Mouse (Mus musculus): ENCODE measurements around the gene Matk. TPM values are rescaled to one million over a fixed set of nuclear protein-coding genes. Genes with fewer than 3 reads are reported as not detected.

Matk gene
- polyA plus RNA-seq, 2 experiments, result 1.1 to 1.6 TPM

- H3K9ac ChIP-seq (replicated peaks), result no peak overlapping the region
- H3K9me3 ChIP-seq (ENCODE audit: control insufficient read depth, low read length), result no peaks in the 10 kb centered on the region
- DNase-seq (ENCODE audit: low read depth in 3 of 3, low spot score in 3 of 3) (no peak), ATAC-seq (ENCODE audit: insufficient read depth) (no peak)
- H3K27ac ChIP-seq, result no peak overlapping the region
- no peak overlapping the region for H3K4me3 ChIP-seq (ENCODE audit: insufficient read depth in 1 of 2, low read depth in 2 of 2, low read length in 2 of 2)
- WGBS (ENCODE audit: insufficient replicate concordance), result 60% methylated on average over 8 of the region's 8 CpGs
- H3K27me3 ChIP-seq (ENCODE audit: control insufficient read depth, insufficient read depth, low read length), result peaks cover 22% of the 10 kb centered on the region
- no peak for TF ChIP-seq CTCF (IDR thresholded peaks at IDR 0.05; ENCODE audit: low read depth)
- TF ChIP-seq EP300 (IDR thresholded peaks at IDR 0.05; ENCODE audit: low read depth), result no peak
- no peaks in the 10 kb centered on the region for H3K4me1 ChIP-seq (replicated peaks; ENCODE audit: control insufficient read depth in 2 of 2, insufficient read depth in 2 of 2, low read length in 1 of 2)
- no peak overlapping the region for H3K4me2 ChIP-seq (ENCODE audit: low read depth)
- no peaks in the 10 kb centered on the region for H3K36me3 ChIP-seq (replicated peaks; ENCODE audit: control insufficient read depth, insufficient read depth, low read depth)
These were observed 3.3 kb upstream of the Matk start for GRCm38 (mm10) chr10:81249442-81249841.

DNA sequence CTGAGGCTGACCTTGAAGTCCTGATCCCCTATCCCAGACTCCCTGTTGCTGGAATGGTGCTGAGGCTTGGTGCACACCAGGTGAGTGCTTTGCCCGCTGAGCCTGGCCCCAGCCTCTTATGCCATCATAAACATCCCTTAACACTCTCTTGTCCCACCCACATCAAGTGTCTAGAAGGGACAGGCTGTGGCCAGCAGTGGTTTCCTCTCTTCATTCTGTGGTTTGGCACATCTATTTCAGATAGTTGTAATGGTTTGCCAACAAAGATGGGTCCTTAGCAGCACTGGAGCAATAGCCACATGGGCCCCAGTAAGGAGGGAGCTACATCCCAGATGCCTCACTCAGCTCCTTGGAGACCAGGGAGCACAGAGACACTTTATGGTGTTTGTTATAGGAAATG lies 2.2 kb downstream of the Matk start:
- Histone ChIP-seq H3K4me3 (ENCODE audit: insufficient read depth in 1 of 2, low read depth in 2 of 2, low read length in 2 of 2) (no peak overlapping the region), H3K4me2 (ENCODE audit: low read depth) (no peak overlapping the region), H3K36me3 (replicated peaks; ENCODE audit: control insufficient read depth, insufficient read depth, low read depth) (no peaks in the 10 kb centered on the region), H3K27me3 (ENCODE audit: control insufficient read depth, insufficient read depth, low read length) (peaks cover 54% of the 10 kb centered on the region), H3K4me1 (replicated peaks; ENCODE audit: control insufficient read depth in 2 of 2, insufficient read depth in 2 of 2, low read length in 1 of 2) (no peaks in the 10 kb centered on the region), H3K27ac (no peak overlapping the region), H3K9me3 (ENCODE audit: control insufficient read depth, low read length) (no peaks in the 10 kb centered on the region), H3K9ac (replicated peaks) (no peak overlapping the region)
- no peak for ATAC-seq (ENCODE audit: insufficient read depth)
- WGBS (ENCODE audit: insufficient replicate concordance), result 7% methylated on average over 1 of the region's 1 CpGs
- DNase-seq (ENCODE audit: low read depth in 3 of 3, low spot score in 3 of 3), result no peak
- TF ChIP-seq CTCF (IDR thresholded peaks at IDR 0.05; ENCODE audit: low read depth), result no peak
- no peak for TF ChIP-seq EP300 (IDR thresholded peaks at IDR 0.05; ENCODE audit: low read depth)

GRCm38 (mm10) chr10:81257158-81258039 lies 4.7 kb downstream of the Matk start:
- 0 out of 2 replicates have a peak, but pooled peaks have one; percentile 3 for ATAC-seq (ENCODE audit: insufficient read depth)
- H3K4me2 ChIP-seq (ENCODE audit: low read depth), result peak overlapping the region; percentile 56
- H3K9ac ChIP-seq (replicated peaks), result no peak overlapping the region
- H3K4me1 ChIP-seq (replicated peaks; ENCODE audit: control insufficient read depth in 2 of 2, insufficient read depth in 2 of 2, low read length in 1 of 2), result no peaks in the 10 kb centered on the region
- peak overlapping the region; percentile 23 to 28; a peak in 3 of 4 replicates for H3K4me3 ChIP-seq (ENCODE audit: insufficient read depth in 1 of 2, low read depth in 2 of 2, low read length in 2 of 2)
- H3K9me3 ChIP-seq (ENCODE audit: control insufficient read depth, low read length), result no peaks in the 10 kb centered on the region
- H3K27me3 ChIP-seq (ENCODE audit: control insufficient read depth, insufficient read depth, low read length), result peaks cover 47% of the 10 kb centered on the region
- DNase-seq (ENCODE audit: low read depth in 3 of 3, low spot score in 3 of 3), result no peak
- no peaks in the 10 kb centered on the region for H3K36me3 ChIP-seq (replicated peaks; ENCODE audit: control insufficient read depth, insufficient read depth, low read depth)
- TF ChIP-seq CTCF (IDR thresholded peaks at IDR 0.05; ENCODE audit: low read depth) (no peak), EP300 (IDR thresholded peaks at IDR 0.05; ENCODE audit: low read depth) (no peak)
- H3K27ac ChIP-seq, result no peak overlapping the region
- WGBS (ENCODE audit: insufficient replicate concordance), result 1% methylated on average over 62 of the region's 62 CpGs

GRCm38 (mm10) chr10:81259225-81259884 lies 6.6 kb downstream of the Matk start:
- DNase-seq (ENCODE audit: low read depth in 3 of 3, low spot score in 3 of 3), result no peak
- H3K4me1 ChIP-seq (replicated peaks; ENCODE audit: control insufficient read depth in 2 of 2, insufficient read depth in 2 of 2, low read length in 1 of 2), result no peaks in the 10 kb centered on the region
- H3K4me3 ChIP-seq (ENCODE audit: insufficient read depth in 1 of 2, low read depth in 2 of 2, low read length in 2 of 2), result no peak overlapping the region
- H3K4me2 ChIP-seq (ENCODE audit: low read depth), result no peak overlapping the region
- H3K9ac ChIP-seq (replicated peaks), result no peak overlapping the region
- peaks cover 2% of the 10 kb centered on the region; the same call in 1 of the 2 replicates for H3K36me3 ChIP-seq (replicated peaks; ENCODE audit: control insufficient read depth, insufficient read depth, low read depth)
- WGBS (ENCODE audit: insufficient replicate concordance), result 47% methylated on average over 21 of the region's 21 CpGs
- H3K9me3 ChIP-seq (ENCODE audit: control insufficient read depth, low read length), result no peaks in the 10 kb centered on the region
- H3K27me3 ChIP-seq (ENCODE audit: control insufficient read depth, insufficient read depth, low read length), result peaks cover 32% of the 10 kb centered on the region
- no peak for TF ChIP-seq CTCF (IDR thresholded peaks at IDR 0.05; ENCODE audit: low read depth)
- TF ChIP-seq EP300 (IDR thresholded peaks at IDR 0.05; ENCODE audit: low read depth), result no peak
- H3K27ac ChIP-seq, result no peak overlapping the region
- ATAC-seq (ENCODE audit: insufficient read depth), result no peak

DNA sequence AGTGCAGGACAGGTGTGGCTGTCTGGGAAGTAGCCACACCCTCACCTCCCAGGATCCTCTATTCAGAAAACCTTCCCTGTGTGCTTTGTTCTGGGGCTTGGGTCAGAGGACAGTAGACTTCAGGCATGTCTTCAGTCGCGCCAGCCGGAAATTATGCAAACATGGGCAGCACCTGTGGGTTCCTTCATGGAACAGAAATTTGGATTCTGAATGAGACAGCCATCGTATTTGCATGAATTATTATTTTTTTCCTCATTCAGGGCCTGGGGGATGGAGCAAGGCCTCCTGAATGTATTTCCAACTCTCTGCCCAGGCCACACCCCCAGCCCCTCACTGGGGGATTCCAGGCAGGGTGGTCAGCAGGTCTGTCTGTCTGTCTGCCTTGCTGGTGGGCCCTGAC lies 8.3 kb downstream of the Matk start:
- Histone ChIP-seq H3K9me3 (ENCODE audit: control insufficient read depth, low read length) (no peaks in the 10 kb centered on the region), H3K27ac (no peak overlapping the region), H3K36me3 (replicated peaks; ENCODE audit: control insufficient read depth, insufficient read depth, low read depth) (peaks cover 4% of the 10 kb centered on the region; the same call in 1 of the 2 replicates), H3K4me3 (ENCODE audit: insufficient read depth in 1 of 2, low read depth in 2 of 2, low read length in 2 of 2) (no peak overlapping the region), H3K27me3 (ENCODE audit: control insufficient read depth, insufficient read depth, low read length) (peaks cover 29% of the 10 kb centered on the region), H3K4me2 (ENCODE audit: low read depth) (no peak overlapping the region), H3K4me1 (replicated peaks; ENCODE audit: control insufficient read depth in 2 of 2, insufficient read depth in 2 of 2, low read length in 1 of 2) (peaks cover 0 to 2% of the 10 kb centered on the region in 2 experiments; a peak in 1 of 4 replicates), H3K9ac (replicated peaks) (no peak overlapping the region)
- TF ChIP-seq CTCF (IDR thresholded peaks at IDR 0.05; ENCODE audit: low read depth) (no peak), EP300 (IDR thresholded peaks at IDR 0.05; ENCODE audit: low read depth) (no peak)
- DNase-seq (ENCODE audit: low read depth in 3 of 3, low spot score in 3 of 3) (no peak), ATAC-seq (ENCODE audit: insufficient read depth) (no peak)
- WGBS (ENCODE audit: insufficient replicate concordance), result 69% methylated on average over 4 of the region's 4 CpGs
